Mouse (Mus musculus) MN1 (cell line): ENCODE results near the gene Rex1bd.

Experiments used
- DNase-seq: peaks from one replicate; pipeline ENCODE4 v3.0.0-alpha.2; 2016; ENCODE audit warnings: low spot score

Gene Rex1bd

GRCm38 (mm10) chr8:70476333-70477268 lies 30.0 kb downstream of the Rex1bd start, which contains the start of gene Klhl26:
Gene Klhl26 (minus strand): TSS chr8:70476968.
- DNase-seq = peak; percentile 97

- DNase-seq = no peak
Measured at GRCm38 (mm10) chr8:70471856-70472255, 34.7 kb downstream of the Rex1bd start.

GRCm38 (mm10) chr8:70469938-70470337 lies 36.6 kb downstream of the Rex1bd start:
- no peak for DNase-seq

- no peak for DNase-seq
Measured at GRCm38 (mm10) chr8:70469295-70469916, 37.1 kb downstream of the Rex1bd start.

- DNase-seq = no peak
Measured at GRCm38 (mm10) chr8:70468733-70469132, 37.8 kb downstream of the Rex1bd start.

GRCm38 (mm10) chr8:70467907-70468306 lies 38.6 kb downstream of the Rex1bd start:
- DNase-seq = no peak

- no peak for DNase-seq
Measured at GRCm38 (mm10) chr8:70467229-70467725, 39.3 kb downstream of the Rex1bd start.

GRCm38 (mm10) chr8:70466771-70467170 lies 39.8 kb downstream of the Rex1bd start:
- DNase-seq = no peak

GRCm38 (mm10) chr8:70466305-70466704 lies 40.2 kb downstream of the Rex1bd start:
- DNase-seq = no peak

- DNase-seq = no peak
Measured at GRCm38 (mm10) chr8:70465701-70466100, 40.9 kb downstream of the Rex1bd start.

- DNase-seq = no peak
Measured at GRCm38 (mm10) chr8:70464162-70464561, 42.4 kb downstream of the Rex1bd start.

- no peak for DNase-seq
Measured at GRCm38 (mm10) chr8:70463306-70463705, 43.2 kb downstream of the Rex1bd start.

GRCm38 (mm10) chr8:70462516-70462813 lies 44.1 kb downstream of the Rex1bd start:
- DNase-seq = no peak

GRCm38 (mm10) chr8:70461765-70462515 lies 44.6 kb downstream of the Rex1bd start:
- DNase-seq = peak; percentile 43

- DNase-seq = no peak
Measured at GRCm38 (mm10) chr8:70460606-70461005, 45.9 kb downstream of the Rex1bd start.

GRCm38 (mm10) chr8:70460199-70460598 lies 46.4 kb downstream of the Rex1bd start:
- no peak for DNase-seq

- no peak for DNase-seq
Measured at GRCm38 (mm10) chr8:70459636-70460035, 46.9 kb downstream of the Rex1bd start.

GRCm38 (mm10) chr8:70458462-70458861 lies 48.1 kb downstream of the Rex1bd start:
- DNase-seq = no peak

- DNase-seq = no peak
Measured at GRCm38 (mm10) chr8:70457882-70458281, 48.7 kb downstream of the Rex1bd start.

GRCm38 (mm10) chr8:70456996-70457395 lies 49.6 kb downstream of the Rex1bd start:
- no peak for DNase-seq
